Mouse (Mus musculus): Measurements from ENCODE around the gene Maats1. TPM values are rescaled to one million over a fixed set of nuclear protein-coding genes. Genes with fewer than 3 reads are reported as not detected.

Maats1 gene
- total RNA-seq, 1 experiment = 1.8 TPM

DNA sequence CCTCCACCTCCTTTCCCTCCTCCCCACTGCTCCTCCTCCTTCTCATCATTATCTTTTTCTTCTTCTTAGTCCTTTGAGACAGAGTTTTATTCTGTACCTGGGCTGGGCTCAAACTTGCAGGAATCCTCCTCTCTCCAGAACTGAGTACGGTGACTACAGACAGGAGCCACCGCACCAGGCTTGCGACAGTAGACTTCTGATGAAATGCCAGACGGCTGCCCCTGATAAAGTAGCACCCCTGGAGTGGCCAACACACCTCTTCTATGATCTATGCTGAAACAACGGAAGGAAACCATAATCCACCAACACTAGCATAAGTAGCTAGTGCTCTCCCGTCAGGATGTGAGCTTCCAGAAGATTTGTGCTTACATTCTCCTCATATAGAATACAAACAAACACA is 45.4 kb upstream of the Maats1 start:
- TF ChIP-seq HCFC1 (IDR thresholded peaks at IDR 0.05; ENCODE audit: borderline replicate concordance, insufficient read depth, low read length) (no peak), CHD2 (IDR thresholded peaks at IDR 0.05; ENCODE audit: low read depth, low read length) (no peak), ZNF384 (IDR thresholded peaks at IDR 0.05; ENCODE audit: low read depth, low read length) (no peak), ZC3H11A (IDR thresholded peaks at IDR 0.05; ENCODE audit: borderline replicate concordance, low read depth, low read length) (no peak), MAFK (IDR thresholded peaks at IDR 0.05; ENCODE audit: insufficient read depth, low read depth, low read length) (no peak)
- H3K9me3 ChIP-seq (ENCODE audit: control insufficient read depth, insufficient read depth, low read depth, low read length) = no peaks in the 10 kb centered on the region
- H3K4me3 ChIP-seq (ENCODE audit: insufficient read depth in 1 of 2, low read depth in 1 of 2, low read length in 2 of 2, poor library complexity in 1 of 2, severe bottlenecking in 1 of 2) = no peak overlapping the region
- H3K36me3 ChIP-seq (ENCODE audit: control insufficient read depth, insufficient read depth, low read length, poor library complexity, severe bottlenecking) = no peaks in the 10 kb centered on the region
- no peak overlapping the region for H3K9ac ChIP-seq (ENCODE audit: insufficient read depth, low read depth, low read length, poor library complexity, severe bottlenecking)
- in situ Hi-C loops (cut with MboI; ENCODE audit: low sequenced_read_pairs in 2 of 2, unreplicated experiment in 2 of 2) = no loop called here
- no peak overlapping the region for H3K27ac ChIP-seq (ENCODE audit: insufficient read depth, low read depth, low read length, poor library complexity, severe bottlenecking)
- peaks cover under 1 to 2% of the 10 kb centered on the region in 2 experiments; a peak in 2 of 4 replicates for H3K4me1 ChIP-seq (ENCODE audit: control insufficient read depth in 2 of 2, insufficient read depth in 2 of 2, low read length in 2 of 2, poor library complexity in 1 of 2)
- DNase-seq (ENCODE audit: low read depth, low spot score) = no peak

DNA sequence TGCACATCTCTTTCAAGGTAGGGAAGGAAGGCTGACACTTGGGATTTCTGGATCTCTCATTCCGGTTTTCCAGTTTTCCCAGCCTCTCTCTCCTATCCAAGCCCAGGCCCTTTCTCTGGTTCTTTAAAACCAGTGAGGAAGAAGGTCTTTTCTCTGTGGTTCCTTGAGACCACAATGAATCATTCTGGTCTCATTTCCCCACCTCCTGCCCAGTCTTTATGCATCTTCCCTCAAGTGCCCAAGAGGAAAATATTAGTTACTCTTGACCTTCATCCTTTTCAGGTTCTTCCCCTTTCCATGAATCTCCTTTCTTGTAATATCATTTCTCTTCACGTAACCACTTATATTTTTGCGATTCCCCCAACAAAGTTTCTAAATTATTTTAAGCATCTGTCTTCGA is 43.8 kb upstream of the Maats1 start:
- in situ Hi-C loops (cut with MboI; ENCODE audit: low sequenced_read_pairs in 2 of 2, unreplicated experiment in 2 of 2) = no loop called here
- no peak overlapping the region for H3K9ac ChIP-seq (ENCODE audit: insufficient read depth, low read depth, low read length, poor library complexity, severe bottlenecking)
- no peak overlapping the region for H3K27ac ChIP-seq (ENCODE audit: insufficient read depth, low read depth, low read length, poor library complexity, severe bottlenecking)
- no peak overlapping the region for H3K4me3 ChIP-seq (ENCODE audit: insufficient read depth in 1 of 2, low read depth in 1 of 2, low read length in 2 of 2, poor library complexity in 1 of 2, severe bottlenecking in 1 of 2)
- no peaks in the 10 kb centered on the region for H3K4me1 ChIP-seq (ENCODE audit: control insufficient read depth in 2 of 2, insufficient read depth in 2 of 2, low read length in 2 of 2, poor library complexity in 1 of 2)
- no peak for DNase-seq (ENCODE audit: low read depth, low spot score)
- TF ChIP-seq ZNF384 (IDR thresholded peaks at IDR 0.05; ENCODE audit: low read depth, low read length) = no peak
- no peak for TF ChIP-seq CHD2 (IDR thresholded peaks at IDR 0.05; ENCODE audit: low read depth, low read length)
- TF ChIP-seq HCFC1 (IDR thresholded peaks at IDR 0.05; ENCODE audit: borderline replicate concordance, insufficient read depth, low read length) = no peak
- no peak for TF ChIP-seq ZC3H11A (IDR thresholded peaks at IDR 0.05; ENCODE audit: borderline replicate concordance, low read depth, low read length)
- no peak for TF ChIP-seq MAFK (IDR thresholded peaks at IDR 0.05; ENCODE audit: insufficient read depth, low read depth, low read length)
- no peaks in the 10 kb centered on the region for H3K9me3 ChIP-seq (ENCODE audit: control insufficient read depth, insufficient read depth, low read depth, low read length)
- H3K36me3 ChIP-seq (ENCODE audit: control insufficient read depth, insufficient read depth, low read length, poor library complexity, severe bottlenecking) = no peaks in the 10 kb centered on the region

DNA sequence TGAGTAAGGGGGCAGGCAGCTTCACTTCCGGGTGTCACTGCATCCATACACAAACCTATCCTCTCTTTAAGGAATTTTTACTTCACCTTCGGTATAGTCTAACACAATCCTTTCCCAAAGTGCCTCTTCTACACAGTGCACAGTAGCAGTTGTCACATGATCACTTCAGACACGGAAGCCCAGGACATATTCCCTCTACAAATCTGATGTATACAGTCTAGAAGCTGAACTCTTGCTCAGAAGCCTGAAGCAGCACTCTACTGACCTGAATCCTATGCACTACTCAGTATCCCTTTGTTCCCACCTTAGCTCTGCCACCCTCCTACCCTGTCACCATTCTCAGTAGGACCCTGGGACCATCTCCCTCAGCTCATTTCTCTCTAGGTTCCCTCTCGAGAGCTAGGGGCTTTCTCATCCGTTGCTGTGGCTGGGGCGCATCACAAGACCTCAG is 43.3 kb upstream of the Maats1 start:
- Histone ChIP-seq H3K27ac (ENCODE audit: insufficient read depth, low read depth, low read length, poor library complexity, severe bottlenecking) (no peak overlapping the region), H3K9ac (ENCODE audit: insufficient read depth, low read depth, low read length, poor library complexity, severe bottlenecking) (no peak overlapping the region), H3K4me1 (ENCODE audit: control insufficient read depth in 2 of 2, insufficient read depth in 2 of 2, low read length in 2 of 2, poor library complexity in 1 of 2) (no peaks in the 10 kb centered on the region), H3K9me3 (ENCODE audit: control insufficient read depth, insufficient read depth, low read depth, low read length) (no peaks in the 10 kb centered on the region), H3K36me3 (ENCODE audit: control insufficient read depth, insufficient read depth, low read length, poor library complexity, severe bottlenecking) (no peaks in the 10 kb centered on the region), H3K4me3 (ENCODE audit: insufficient read depth in 1 of 2, low read depth in 1 of 2, low read length in 2 of 2, poor library complexity in 1 of 2, severe bottlenecking in 1 of 2) (no peak overlapping the region)
- no peak for DNase-seq (ENCODE audit: low read depth, low spot score)
- no peak for TF ChIP-seq HCFC1 (IDR thresholded peaks at IDR 0.05; ENCODE audit: borderline replicate concordance, insufficient read depth, low read length)
- TF ChIP-seq MAFK (IDR thresholded peaks at IDR 0.05; ENCODE audit: insufficient read depth, low read depth, low read length) = no peak
- TF ChIP-seq CHD2 (IDR thresholded peaks at IDR 0.05; ENCODE audit: low read depth, low read length) = no peak
- TF ChIP-seq ZNF384 (IDR thresholded peaks at IDR 0.05; ENCODE audit: low read depth, low read length) = no peak
- no peak for TF ChIP-seq ZC3H11A (IDR thresholded peaks at IDR 0.05; ENCODE audit: borderline replicate concordance, low read depth, low read length)
- in situ Hi-C loops (cut with MboI; ENCODE audit: low sequenced_read_pairs in 2 of 2, unreplicated experiment in 2 of 2) = no loop called here

DNA sequence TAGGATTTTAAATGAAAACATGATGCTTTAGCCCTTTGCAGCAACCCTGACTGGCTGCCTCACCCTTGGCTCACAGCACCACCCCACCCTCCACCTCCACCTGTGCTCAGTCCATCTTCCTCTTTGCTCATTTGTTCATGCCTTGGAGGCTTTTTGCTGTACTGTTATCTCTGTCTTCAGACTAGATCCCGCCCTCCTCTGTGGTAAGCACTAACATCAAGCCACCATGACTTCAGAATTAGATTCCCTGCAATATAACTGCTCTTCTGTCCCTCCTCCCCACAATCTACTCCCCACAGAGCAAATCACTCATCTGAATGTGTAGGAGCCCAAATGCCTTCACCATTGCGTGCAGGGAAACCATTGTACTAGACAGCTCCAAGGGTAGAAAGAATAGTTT is 41.7 kb upstream of the Maats1 start:
- no peak for TF ChIP-seq HCFC1 (IDR thresholded peaks at IDR 0.05; ENCODE audit: borderline replicate concordance, insufficient read depth, low read length)
- no peak overlapping the region for H3K27ac ChIP-seq (ENCODE audit: insufficient read depth, low read depth, low read length, poor library complexity, severe bottlenecking)
- no peaks in the 10 kb centered on the region for H3K36me3 ChIP-seq (ENCODE audit: control insufficient read depth, insufficient read depth, low read length, poor library complexity, severe bottlenecking)
- in situ Hi-C loops (cut with MboI; ENCODE audit: low sequenced_read_pairs in 2 of 2, unreplicated experiment in 2 of 2) = no loop called here
- H3K4me3 ChIP-seq (ENCODE audit: insufficient read depth in 1 of 2, low read depth in 1 of 2, low read length in 2 of 2, poor library complexity in 1 of 2, severe bottlenecking in 1 of 2) = no peak overlapping the region
- no peak overlapping the region for H3K9ac ChIP-seq (ENCODE audit: insufficient read depth, low read depth, low read length, poor library complexity, severe bottlenecking)
- no peaks in the 10 kb centered on the region for H3K9me3 ChIP-seq (ENCODE audit: control insufficient read depth, insufficient read depth, low read depth, low read length)
- no peaks in the 10 kb centered on the region for H3K4me1 ChIP-seq (ENCODE audit: control insufficient read depth in 2 of 2, insufficient read depth in 2 of 2, low read length in 2 of 2, poor library complexity in 1 of 2)
- DNase-seq (ENCODE audit: low read depth, low spot score) = no peak

DNA sequence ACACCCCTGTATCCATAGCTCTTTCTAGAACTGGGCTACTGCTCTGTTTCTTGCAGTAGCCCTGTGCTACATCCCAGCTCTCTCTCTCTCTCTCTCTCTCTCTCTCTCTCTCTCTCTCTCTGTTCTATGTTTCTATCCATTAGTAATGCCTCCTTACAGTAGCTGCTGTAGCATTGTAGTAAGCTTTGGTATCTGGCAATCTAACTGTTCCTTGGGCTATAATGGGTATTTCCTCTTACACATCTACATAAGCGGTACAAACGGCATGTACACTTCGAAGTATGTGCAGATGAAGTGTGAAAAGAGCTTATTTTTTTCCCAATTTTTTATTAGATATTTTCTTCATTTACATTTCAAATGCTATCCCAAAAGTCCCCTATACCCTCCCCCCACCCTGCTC is 38.0 kb upstream of the Maats1 start:
- no peak overlapping the region for H3K9ac ChIP-seq (ENCODE audit: insufficient read depth, low read depth, low read length, poor library complexity, severe bottlenecking)
- no peak overlapping the region for H3K4me3 ChIP-seq (ENCODE audit: insufficient read depth in 1 of 2, low read depth in 1 of 2, low read length in 2 of 2, poor library complexity in 1 of 2, severe bottlenecking in 1 of 2)
- H3K27ac ChIP-seq (ENCODE audit: insufficient read depth, low read depth, low read length, poor library complexity, severe bottlenecking) = no peak overlapping the region
- DNase-seq (ENCODE audit: low read depth, low spot score) = no peak
- no peaks in the 10 kb centered on the region; a peak in 1 of 4 replicates for H3K4me1 ChIP-seq (ENCODE audit: control insufficient read depth in 2 of 2, insufficient read depth in 2 of 2, low read length in 2 of 2, poor library complexity in 1 of 2)
- H3K9me3 ChIP-seq (ENCODE audit: control insufficient read depth, insufficient read depth, low read depth, low read length) = no peaks in the 10 kb centered on the region
- TF ChIP-seq MAFK (IDR thresholded peaks at IDR 0.05; ENCODE audit: insufficient read depth, low read depth, low read length) = no peak
- TF ChIP-seq HCFC1 (IDR thresholded peaks at IDR 0.05; ENCODE audit: borderline replicate concordance, insufficient read depth, low read length) = no peak
- no peak for TF ChIP-seq ZC3H11A (IDR thresholded peaks at IDR 0.05; ENCODE audit: borderline replicate concordance, low read depth, low read length)
- no peaks in the 10 kb centered on the region for H3K36me3 ChIP-seq (ENCODE audit: control insufficient read depth, insufficient read depth, low read length, poor library complexity, severe bottlenecking)
- in situ Hi-C loops (cut with MboI; ENCODE audit: low sequenced_read_pairs in 2 of 2, unreplicated experiment in 2 of 2) = no loop called here

Measured in ES-E14 (cell line).